Mouse (Mus musculus): ENCODE measurements at regions not wholly inside any gene's neighbourhood (a gene's known extent, or its start where the extent isn't known, plus 50 kb on each side); places are given as distances from the start of the nearest gene placed in this dataset.

GRCm38 (mm10) chrX:81616397-81616796 is 158.5 kb upstream of the 4930595M18Rik start:
- Histone ChIP-seq H3K4me3 (no peak overlapping the region), H3K27ac (no peak overlapping the region)
- DNase-seq (ENCODE audit: low spot score in 2 of 2) = no peak
- TF ChIP-seq CTCF (conservative IDR thresholded peaks at IDR 0.05) = peak; percentile 70
